Mouse (Mus musculus) cerebellum, postnatal 36 days (tissue): ENCODE data around the gene Hcrtr1.

Experiments used
- DNase-seq, 2 experiments: peaks; one replicate each; pipeline ENCODE4 v3.0.0; 2021 to 2022; ENCODE audit warnings: mixed read lengths in 2 of 2

The Hcrtr1 gene

GRCm38 (mm10) chr4:130139214-130139492 is at the start of gene Hcrtr1:
Hcrtr1 (minus strand) TSS chr4:130139359.
- DNase-seq = no peak

GRCm38 (mm10) chr4:130188806-130189297 is 49.7 kb upstream of the Hcrtr1 start:
- DNase-seq = peak; percentile 84 to 88

GRCm38 (mm10) chr4:130186891-130187290 is 47.7 kb upstream of the Hcrtr1 start:
- no peak for DNase-seq

- no peak for DNase-seq
Observed at GRCm38 (mm10) chr4:130186450-130186849, 47.3 kb upstream of the Hcrtr1 start.

GRCm38 (mm10) chr4:130183879-130184278 is 44.7 kb upstream of the Hcrtr1 start:
- DNase-seq = no peak

- no peak for DNase-seq
Observed at GRCm38 (mm10) chr4:130183023-130183422, 43.9 kb upstream of the Hcrtr1 start.

- no peak for DNase-seq
Observed at GRCm38 (mm10) chr4:130181886-130182285, 42.7 kb upstream of the Hcrtr1 start.

- DNase-seq = no peak
Observed at GRCm38 (mm10) chr4:130180909-130181602, 41.9 kb upstream of the Hcrtr1 start.

- no peak for DNase-seq
Observed at GRCm38 (mm10) chr4:130179876-130180275, 40.7 kb upstream of the Hcrtr1 start.

- DNase-seq = no peak
Observed at GRCm38 (mm10) chr4:130177536-130177935, 38.4 kb upstream of the Hcrtr1 start.

- no peak for DNase-seq
Observed at GRCm38 (mm10) chr4:130177087-130177486, 37.9 kb upstream of the Hcrtr1 start.

- DNase-seq = no peak
Observed at GRCm38 (mm10) chr4:130176156-130176720, 37.1 kb upstream of the Hcrtr1 start.

GRCm38 (mm10) chr4:130175072-130175711 is 36.0 kb upstream of the Hcrtr1 start, which contains the start of gene Tinagl1:
Tinagl1 (minus strand) TSS chr4:130175122.
- no peak for DNase-seq

- peak in 1 of 2 experiments; percentile 21 for DNase-seq
Observed at GRCm38 (mm10) chr4:130174335-130175031, 35.3 kb upstream of the Hcrtr1 start.

GRCm38 (mm10) chr4:130173911-130174311 is 34.8 kb upstream of the Hcrtr1 start:
- peak; percentile 31 to 56 for DNase-seq

GRCm38 (mm10) chr4:130173060-130173822 is 34.1 kb upstream of the Hcrtr1 start:
- DNase-seq = no peak

- no peak for DNase-seq
Observed at GRCm38 (mm10) chr4:130171951-130172765, 33.0 kb upstream of the Hcrtr1 start.

GRCm38 (mm10) chr4:130170362-130170761 is 31.2 kb upstream of the Hcrtr1 start:
- no peak for DNase-seq

GRCm38 (mm10) chr4:130169411-130169971 is 30.3 kb upstream of the Hcrtr1 start:
- no peak for DNase-seq

GRCm38 (mm10) chr4:130168280-130169183 is 29.4 kb upstream of the Hcrtr1 start:
- DNase-seq = peak in 1 of 2 experiments; percentile 24
